Mouse (Mus musculus): ENCODE measurements around the gene Gm42420. TPM values are rescaled to one million over a fixed set of nuclear protein-coding genes. Genes with fewer than 3 reads are reported as not detected.

The Gm42420 gene
- polyA plus RNA-seq (2015; fragmentation: Nextera tagmentation; extraction: Ambion mirVana): 0.43 and 2.1 TPM in 2 replicates

- Histone ChIP-seq H3K4me3 (replicated peaks; ENCODE audit: low read length) (no peak within 1 kb of the TSS), H3K4me2 (ENCODE audit: low read depth, low read length) (no peak within 1 kb of the TSS), H3K36me3 (ENCODE audit: control insufficient read depth, insufficient read depth, low read length) (peaks cover 10% of the 10 kb centered on the region; the same call in 1 of the 2 replicates), H3K4me1 (ENCODE audit: control insufficient read depth, insufficient read depth, low read length) (no peaks in the 10 kb centered on the region), H3K27me3 (ENCODE audit: control insufficient read depth, insufficient read depth, low read length) (no peaks in the 10 kb centered on the region), H3K9ac (ENCODE audit: low read length) (no peak within 1 kb of the TSS), H3K9me3 (replicated peaks; ENCODE audit: control insufficient read depth, low read length) (no peaks in the 10 kb centered on the region), H3K27ac (ENCODE audit: low read length) (no peak within 1 kb of the TSS)
- no peak for ATAC-seq (ENCODE audit: insufficient read depth, low FRiP score)
- 88% methylated on average over 6 of the region's 6 CpGs for WGBS
Observed at GRCm38 (mm10) chr6:39585517-39585916, at the start of gene Gm42420. TSS of gene Gm42420 (plus strand) at chr6:39585753.

- no peak overlapping the region for H3K27ac ChIP-seq (ENCODE audit: low read length)
- H3K9me3 ChIP-seq (replicated peaks; ENCODE audit: control insufficient read depth, low read length): no peaks in the 10 kb centered on the region
- H3K4me2 ChIP-seq (ENCODE audit: low read depth, low read length): no peak overlapping the region
- no peaks in the 10 kb centered on the region for H3K27me3 ChIP-seq (ENCODE audit: control insufficient read depth, insufficient read depth, low read length)
- H3K9ac ChIP-seq (ENCODE audit: low read length): no peak overlapping the region
- no peak for ATAC-seq (ENCODE audit: insufficient read depth, low FRiP score)
- H3K4me3 ChIP-seq (replicated peaks; ENCODE audit: low read length): no peak overlapping the region
- WGBS: 35% methylated on average over 1 of the region's 1 CpGs
- H3K4me1 ChIP-seq (ENCODE audit: control insufficient read depth, insufficient read depth, low read length): peaks cover 27% of the 10 kb centered on the region
- H3K36me3 ChIP-seq (ENCODE audit: control insufficient read depth, insufficient read depth, low read length): no peaks in the 10 kb centered on the region
Observed at GRCm38 (mm10) chr6:39536621-39537020, 48.9 kb upstream of the Gm42420 start.

GRCm38 (mm10) chr6:39537276-39537675 lies 48.3 kb upstream of the Gm42420 start:
- Histone ChIP-seq H3K9me3 (replicated peaks; ENCODE audit: control insufficient read depth, low read length) (no peaks in the 10 kb centered on the region), H3K27ac (ENCODE audit: low read length) (no peak overlapping the region), H3K4me2 (ENCODE audit: low read depth, low read length) (no peak overlapping the region), H3K4me3 (replicated peaks; ENCODE audit: low read length) (no peak overlapping the region), H3K27me3 (ENCODE audit: control insufficient read depth, insufficient read depth, low read length) (no peaks in the 10 kb centered on the region), H3K4me1 (ENCODE audit: control insufficient read depth, insufficient read depth, low read length) (peaks cover 27% of the 10 kb centered on the region), H3K9ac (ENCODE audit: low read length) (no peak overlapping the region), H3K36me3 (ENCODE audit: control insufficient read depth, insufficient read depth, low read length) (no peaks in the 10 kb centered on the region)
- no peak for ATAC-seq (ENCODE audit: insufficient read depth, low FRiP score)
- WGBS: 96% methylated on average over 5 of the region's 5 CpGs

- Histone ChIP-seq H3K9ac (ENCODE audit: low read length) (no peak overlapping the region), H3K36me3 (ENCODE audit: control insufficient read depth, insufficient read depth, low read length) (no peaks in the 10 kb centered on the region), H3K27me3 (ENCODE audit: control insufficient read depth, insufficient read depth, low read length) (no peaks in the 10 kb centered on the region), H3K4me2 (ENCODE audit: low read depth, low read length) (no peak overlapping the region; the same call in 1 of the 2 replicates), H3K4me1 (ENCODE audit: control insufficient read depth, insufficient read depth, low read length) (peaks cover 36% of the 10 kb centered on the region), H3K27ac (ENCODE audit: low read length) (peak overlapping the region; percentile 46; the same call in 1 of the 2 replicates), H3K4me3 (replicated peaks; ENCODE audit: low read length) (no peak overlapping the region), H3K9me3 (replicated peaks; ENCODE audit: control insufficient read depth, low read length) (no peaks in the 10 kb centered on the region)
- WGBS: 39% methylated on average over 8 of the region's 8 CpGs
- no peak for ATAC-seq (ENCODE audit: insufficient read depth, low FRiP score)
Observed at GRCm38 (mm10) chr6:39538227-39538626, 47.3 kb upstream of the Gm42420 start.

- Histone ChIP-seq H3K27me3 (ENCODE audit: control insufficient read depth, insufficient read depth, low read length) (no peaks in the 10 kb centered on the region), H3K4me3 (replicated peaks; ENCODE audit: low read length) (no peak overlapping the region)
Observed at GRCm38 (mm10) chr6:39539679-39540155, 45.8 kb upstream of the Gm42420 start.

GRCm38 (mm10) chr6:39540563-39540962 lies 45.0 kb upstream of the Gm42420 start:
- peak overlapping the region; percentile 46; the same call in 1 of the 2 replicates for H3K27ac ChIP-seq (ENCODE audit: low read length)
- peaks cover 49% of the 10 kb centered on the region for H3K4me1 ChIP-seq (ENCODE audit: control insufficient read depth, insufficient read depth, low read length)
- no peak for ATAC-seq (ENCODE audit: insufficient read depth, low FRiP score)
- no peaks in the 10 kb centered on the region for H3K9me3 ChIP-seq (replicated peaks; ENCODE audit: control insufficient read depth, low read length)
- no peaks in the 10 kb centered on the region for H3K27me3 ChIP-seq (ENCODE audit: control insufficient read depth, insufficient read depth, low read length)
- no peak overlapping the region for H3K4me3 ChIP-seq (replicated peaks; ENCODE audit: low read length)
- no peaks in the 10 kb centered on the region for H3K36me3 ChIP-seq (ENCODE audit: control insufficient read depth, insufficient read depth, low read length)
- WGBS: 50% methylated on average over 2 of the region's 2 CpGs
- H3K9ac ChIP-seq (ENCODE audit: low read length): no peak overlapping the region
- peak overlapping the region; percentile 43; the same call in 1 of the 2 replicates for H3K4me2 ChIP-seq (ENCODE audit: low read depth, low read length)

More at GRCm38 (mm10) chr6:39539679-39540155, 45.8 kb upstream of the Gm42420 start:
- peaks cover 49% of the 10 kb centered on the region for H3K4me1 ChIP-seq (ENCODE audit: control insufficient read depth, insufficient read depth, low read length)
- no peak overlapping the region for H3K9ac ChIP-seq (ENCODE audit: low read length)
- peak overlapping the region; percentile 46 for H3K27ac ChIP-seq (ENCODE audit: low read length)
- no peaks in the 10 kb centered on the region for H3K9me3 ChIP-seq (replicated peaks; ENCODE audit: control insufficient read depth, low read length)
- WGBS: 25% methylated on average over 7 of the region's 7 CpGs
- H3K36me3 ChIP-seq (ENCODE audit: control insufficient read depth, insufficient read depth, low read length): no peaks in the 10 kb centered on the region
- ATAC-seq (ENCODE audit: insufficient read depth, low FRiP score): peak; percentile 48; the same call in 1 of the 2 replicates
- peak overlapping the region; percentile 43 for H3K4me2 ChIP-seq (ENCODE audit: low read depth, low read length)

- Histone ChIP-seq H3K4me3 (replicated peaks; ENCODE audit: low read length) (no peak overlapping the region), H3K27me3 (ENCODE audit: control insufficient read depth, insufficient read depth, low read length) (no peaks in the 10 kb centered on the region), H3K9ac (ENCODE audit: low read length) (peak overlapping the region; percentile 41; the same call in 1 of the 2 replicates), H3K4me1 (ENCODE audit: control insufficient read depth, insufficient read depth, low read length) (peaks cover 52% of the 10 kb centered on the region), H3K9me3 (replicated peaks; ENCODE audit: control insufficient read depth, low read length) (no peaks in the 10 kb centered on the region), H3K36me3 (ENCODE audit: control insufficient read depth, insufficient read depth, low read length) (no peaks in the 10 kb centered on the region), H3K4me2 (ENCODE audit: low read depth, low read length) (peak overlapping the region; percentile 38; the same call in 1 of the 2 replicates), H3K27ac (ENCODE audit: low read length) (peak overlapping the region; percentile 87)
- peak; percentile 86 for ATAC-seq (ENCODE audit: insufficient read depth, low FRiP score)
- 14% methylated on average over 15 of the region's 15 CpGs for WGBS
Observed at GRCm38 (mm10) chr6:39542631-39543597, 42.6 kb upstream of the Gm42420 start.

GRCm38 (mm10) chr6:39543769-39544420 lies 41.7 kb upstream of the Gm42420 start:
- H3K9me3 ChIP-seq (replicated peaks; ENCODE audit: control insufficient read depth, low read length): no peaks in the 10 kb centered on the region
- peak overlapping the region; percentile 87 for H3K27ac ChIP-seq (ENCODE audit: low read length)
- H3K9ac ChIP-seq (ENCODE audit: low read length): peak overlapping the region; percentile 41; the same call in 1 of the 2 replicates
- peaks cover 46% of the 10 kb centered on the region for H3K4me1 ChIP-seq (ENCODE audit: control insufficient read depth, insufficient read depth, low read length)
- WGBS: 47% methylated on average over 15 of the region's 15 CpGs
- no peak for ATAC-seq (ENCODE audit: insufficient read depth, low FRiP score)
- H3K36me3 ChIP-seq (ENCODE audit: control insufficient read depth, insufficient read depth, low read length): no peaks in the 10 kb centered on the region
- no peak overlapping the region for H3K4me3 ChIP-seq (replicated peaks; ENCODE audit: low read length)
- H3K27me3 ChIP-seq (ENCODE audit: control insufficient read depth, insufficient read depth, low read length): no peaks in the 10 kb centered on the region
- H3K4me2 ChIP-seq (ENCODE audit: low read depth, low read length): no peak overlapping the region
